Mouse (Mus musculus): ENCODE results near the gene Rps6kb1. TPM values are rescaled to one million over a fixed set of nuclear protein-coding genes. Genes with fewer than 3 reads are reported as not detected.

Gene Rps6kb1
- polyA plus RNA-seq, 1 experiment = 24.7 TPM

- no peak overlapping the region for H3K4me3 ChIP-seq (ENCODE audit: insufficient read depth, low read length)
- no peak for TF ChIP-seq CTCF (IDR thresholded peaks at IDR 0.05; ENCODE audit: extremely low read depth, insufficient read depth, low read length)
- no peak for TF ChIP-seq POLR2A (IDR thresholded peaks at IDR 0.05; ENCODE audit: extremely low read depth, insufficient read depth, low read length)
- H3K4me1 ChIP-seq (ENCODE audit: control insufficient read depth, insufficient read depth, low read length) = no peaks in the 10 kb centered on the region
- H3K27ac ChIP-seq (ENCODE audit: insufficient read depth, low read length) = no peak overlapping the region
Measured at GRCm38 (mm10) chr11:86527528-86527927, 17.1 kb downstream of the Rps6kb1 start.

DNA sequence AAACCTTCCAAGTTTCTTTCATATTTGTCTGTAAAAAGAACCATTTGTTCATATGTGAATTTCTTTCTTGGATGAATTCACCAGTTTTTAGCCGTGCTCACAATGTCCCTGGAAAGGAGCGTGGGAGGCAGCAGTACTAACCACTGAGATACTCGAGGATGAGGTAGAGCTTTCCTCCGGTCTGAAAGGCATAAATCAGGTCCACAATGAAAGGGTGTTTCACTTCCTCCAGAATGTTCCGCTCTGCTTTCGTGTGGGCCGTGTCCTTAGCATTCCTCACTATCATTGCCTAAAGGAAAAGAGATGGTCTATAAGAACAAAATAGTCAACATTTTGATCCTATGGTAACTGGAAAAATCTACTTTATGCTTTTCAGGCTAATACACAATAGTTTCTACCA, 24.9 kb downstream of the Rps6kb1 start:
- Histone ChIP-seq H3K27ac (ENCODE audit: insufficient read depth, low read length) (no peak overlapping the region), H3K4me1 (ENCODE audit: control insufficient read depth, insufficient read depth, low read length) (no peaks in the 10 kb centered on the region), H3K4me3 (ENCODE audit: insufficient read depth, low read length) (no peak overlapping the region)
- no peak for TF ChIP-seq POLR2A (IDR thresholded peaks at IDR 0.05; ENCODE audit: extremely low read depth, insufficient read depth, low read length)
- no peak for TF ChIP-seq CTCF (IDR thresholded peaks at IDR 0.05; ENCODE audit: extremely low read depth, insufficient read depth, low read length)

GRCm38 (mm10) chr11:86517229-86517628, 27.4 kb downstream of the Rps6kb1 start:
- Histone ChIP-seq H3K4me1 (ENCODE audit: control insufficient read depth, insufficient read depth, low read length) (no peaks in the 10 kb centered on the region), H3K27ac (ENCODE audit: insufficient read depth, low read length) (no peak overlapping the region), H3K4me3 (ENCODE audit: insufficient read depth, low read length) (no peak overlapping the region)
- TF ChIP-seq CTCF (IDR thresholded peaks at IDR 0.05; ENCODE audit: extremely low read depth, insufficient read depth, low read length) (no peak), POLR2A (IDR thresholded peaks at IDR 0.05; ENCODE audit: extremely low read depth, insufficient read depth, low read length) (no peak)

DNA sequence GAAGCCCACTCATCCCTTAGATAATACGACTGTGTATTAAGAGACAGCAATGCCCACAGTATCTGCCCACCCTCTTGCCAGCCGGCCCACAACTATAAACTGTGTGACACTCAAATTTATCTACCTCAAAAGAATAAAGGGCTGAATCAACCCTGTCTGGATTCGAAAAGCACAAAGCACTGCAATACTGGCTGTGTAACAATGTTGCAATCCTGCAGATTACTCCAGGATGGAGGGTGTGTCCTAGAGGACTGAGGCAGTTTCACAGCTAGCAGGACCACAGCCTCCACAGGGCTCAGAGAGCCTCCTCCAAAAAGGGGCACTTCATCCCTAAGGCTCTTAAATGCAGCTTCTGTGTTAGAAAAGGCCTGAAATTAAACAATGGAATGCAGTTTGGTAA, 28.0 kb downstream of the Rps6kb1 start:
- no peak for TF ChIP-seq CTCF (IDR thresholded peaks at IDR 0.05; ENCODE audit: extremely low read depth, insufficient read depth, low read length)
- no peak for TF ChIP-seq POLR2A (IDR thresholded peaks at IDR 0.05; ENCODE audit: extremely low read depth, insufficient read depth, low read length)
- no peaks in the 10 kb centered on the region for H3K4me1 ChIP-seq (ENCODE audit: control insufficient read depth, insufficient read depth, low read length)
- H3K4me3 ChIP-seq (ENCODE audit: insufficient read depth, low read length) = no peak overlapping the region
- H3K27ac ChIP-seq (ENCODE audit: insufficient read depth, low read length) = no peak overlapping the region

DNA sequence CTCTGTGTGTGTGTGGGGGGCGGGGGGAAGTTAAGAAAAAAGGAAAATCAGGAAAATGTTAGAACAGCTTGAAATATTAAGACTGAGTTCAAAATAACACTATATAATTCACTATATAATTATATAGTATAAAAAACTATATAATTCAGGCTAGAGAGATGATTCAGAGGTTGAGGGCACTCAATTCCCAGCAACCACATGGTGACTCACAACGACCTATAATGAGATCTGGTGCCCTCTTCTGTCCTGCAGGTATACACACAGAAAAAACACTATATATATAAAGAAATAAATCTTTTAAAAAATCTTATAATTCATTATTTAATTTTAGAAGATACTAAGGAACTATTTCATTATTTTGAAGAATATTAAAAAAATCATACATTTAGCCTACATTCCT, 36.6 kb downstream of the Rps6kb1 start:
- H3K27ac ChIP-seq (ENCODE audit: insufficient read depth, low read length) = no peak overlapping the region
- TF ChIP-seq POLR2A (IDR thresholded peaks at IDR 0.05; ENCODE audit: extremely low read depth, insufficient read depth, low read length) (no peak), CTCF (IDR thresholded peaks at IDR 0.05; ENCODE audit: extremely low read depth, insufficient read depth, low read length) (no peak)
- H3K4me1 ChIP-seq (ENCODE audit: control insufficient read depth, insufficient read depth, low read length) = no peaks in the 10 kb centered on the region
- no peak overlapping the region for H3K4me3 ChIP-seq (ENCODE audit: insufficient read depth, low read length)

GRCm38 (mm10) chr11:86507334-86507733, 37.3 kb downstream of the Rps6kb1 start:
- H3K4me1 ChIP-seq (ENCODE audit: control insufficient read depth, insufficient read depth, low read length) = no peaks in the 10 kb centered on the region
- H3K4me3 ChIP-seq (ENCODE audit: insufficient read depth, low read length) = no peak overlapping the region
- TF ChIP-seq CTCF (IDR thresholded peaks at IDR 0.05; ENCODE audit: extremely low read depth, insufficient read depth, low read length) = no peak
- TF ChIP-seq POLR2A (IDR thresholded peaks at IDR 0.05; ENCODE audit: extremely low read depth, insufficient read depth, low read length) = no peak
- H3K27ac ChIP-seq (ENCODE audit: insufficient read depth, low read length) = no peak overlapping the region

GRCm38 (mm10) chr11:86503121-86503520, 41.5 kb downstream of the Rps6kb1 start:
- Histone ChIP-seq H3K4me1 (ENCODE audit: control insufficient read depth, insufficient read depth, low read length) (no peaks in the 10 kb centered on the region), H3K4me3 (ENCODE audit: insufficient read depth, low read length) (no peak overlapping the region), H3K27ac (ENCODE audit: insufficient read depth, low read length) (no peak overlapping the region)
- TF ChIP-seq POLR2A (IDR thresholded peaks at IDR 0.05; ENCODE audit: extremely low read depth, insufficient read depth, low read length) = no peak
- TF ChIP-seq CTCF (IDR thresholded peaks at IDR 0.05; ENCODE audit: extremely low read depth, insufficient read depth, low read length) = no peak

DNA sequence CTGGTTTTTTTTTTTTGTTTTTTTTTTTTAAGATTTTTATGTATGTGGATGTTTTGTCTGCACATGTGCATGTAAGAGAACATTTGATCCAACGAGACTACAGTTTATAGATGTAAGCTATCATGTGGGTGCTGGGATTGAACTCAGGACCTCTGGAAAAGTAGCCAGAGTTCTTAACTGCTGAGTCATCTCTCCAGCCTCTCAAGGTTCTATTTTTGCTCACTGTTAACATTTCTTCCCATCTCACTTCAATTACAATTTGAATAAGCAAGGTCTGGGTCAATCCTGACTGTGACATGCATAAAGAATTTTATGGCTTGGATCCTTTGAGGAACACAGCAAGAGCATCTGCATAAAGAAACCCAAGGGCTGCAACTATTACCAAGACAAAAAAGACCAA, 43.8 kb downstream of the Rps6kb1 start:
- Histone ChIP-seq H3K4me1 (ENCODE audit: control insufficient read depth, insufficient read depth, low read length) (no peaks in the 10 kb centered on the region; the same call in 1 of the 2 replicates), H3K27ac (ENCODE audit: insufficient read depth, low read length) (no peak overlapping the region), H3K4me3 (ENCODE audit: insufficient read depth, low read length) (no peak overlapping the region)
- TF ChIP-seq CTCF (IDR thresholded peaks at IDR 0.05; ENCODE audit: extremely low read depth, insufficient read depth, low read length) (no peak), POLR2A (IDR thresholded peaks at IDR 0.05; ENCODE audit: extremely low read depth, insufficient read depth, low read length) (no peak)

DNA sequence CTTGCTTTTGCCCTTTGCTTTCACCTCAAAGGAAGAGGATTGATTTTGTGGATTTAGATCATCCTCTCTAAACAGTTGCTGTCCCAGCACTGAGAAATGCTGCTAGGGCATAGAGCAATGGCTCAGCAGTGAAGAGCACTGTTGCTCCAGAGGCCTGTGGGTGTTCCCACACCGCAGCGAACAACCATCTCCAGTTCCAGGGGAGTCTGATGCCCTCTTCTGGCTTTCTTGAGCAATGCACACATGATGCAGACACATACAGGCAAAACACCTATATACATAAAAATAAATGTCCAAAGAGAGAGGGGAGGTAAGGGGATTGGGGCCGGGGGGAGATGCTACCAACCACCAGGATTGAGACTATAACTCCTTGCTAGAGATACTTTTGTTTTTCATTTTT, 46.7 kb downstream of the Rps6kb1 start:
- no peak for TF ChIP-seq CTCF (IDR thresholded peaks at IDR 0.05; ENCODE audit: extremely low read depth, insufficient read depth, low read length)
- TF ChIP-seq POLR2A (IDR thresholded peaks at IDR 0.05; ENCODE audit: extremely low read depth, insufficient read depth, low read length) = no peak
- H3K4me1 ChIP-seq (ENCODE audit: control insufficient read depth, insufficient read depth, low read length) = no peaks in the 10 kb centered on the region; the same call in 1 of the 2 replicates
- no peak overlapping the region for H3K27ac ChIP-seq (ENCODE audit: insufficient read depth, low read length)
- no peak overlapping the region for H3K4me3 ChIP-seq (ENCODE audit: insufficient read depth, low read length)

DNA sequence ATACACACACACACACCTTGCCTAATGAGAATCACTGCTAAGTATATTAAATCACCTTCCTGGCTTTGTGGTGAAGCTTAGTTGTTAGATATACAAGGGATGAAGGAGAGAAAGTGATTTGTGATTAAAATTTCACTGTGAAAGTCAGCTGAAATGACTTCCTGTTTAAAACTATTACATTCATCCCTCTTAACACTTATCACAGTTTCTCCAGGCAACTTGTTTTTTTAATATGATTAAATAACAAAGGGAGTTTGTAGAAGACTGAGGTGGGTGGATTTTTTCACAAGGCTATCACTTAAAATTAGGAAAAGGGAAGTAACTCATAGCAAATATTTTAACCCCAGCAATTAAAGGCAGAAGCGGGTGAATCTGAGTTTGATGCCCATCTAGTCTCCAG, 47.2 kb downstream of the Rps6kb1 start:
- TF ChIP-seq CTCF (IDR thresholded peaks at IDR 0.05; ENCODE audit: extremely low read depth, insufficient read depth, low read length) (no peak), POLR2A (IDR thresholded peaks at IDR 0.05; ENCODE audit: extremely low read depth, insufficient read depth, low read length) (no peak)
- Histone ChIP-seq H3K27ac (ENCODE audit: insufficient read depth, low read length) (no peak overlapping the region), H3K4me1 (ENCODE audit: control insufficient read depth, insufficient read depth, low read length) (no peaks in the 10 kb centered on the region; the same call in 1 of the 2 replicates), H3K4me3 (ENCODE audit: insufficient read depth, low read length) (no peak overlapping the region)

Measured in cortical plate, adult 2 months (tissue).